Mouse (Mus musculus) olfactory bulb, adult 2 months (tissue): Measurements from ENCODE around the gene Cyfip1. TPM values are rescaled to one million over a fixed set of nuclear protein-coding genes. Genes with fewer than 3 reads are reported as not detected.

ENCODE experiments used
- H3K27ac ChIP-seq: fragments of 200-500 bp; 2 replicates; pipeline ENCODE4 v1.5.1; 2012; ENCODE audit warnings: low read depth, low read length; ENCODE audit not compliant: insufficient read depth
- H3K4me1 ChIP-seq: fragments of 200-500 bp; 2 replicates; pipeline ENCODE4 v1.6.1; 2012; ENCODE audit warnings: low read length; ENCODE audit not compliant: control insufficient read depth, insufficient read depth
- H3K4me3 ChIP-seq: fragments of 200-500 bp; 2 replicates; pipeline ENCODE4 v1.5.1; 2012; ENCODE audit warnings: mild to moderate bottlenecking, low read depth, low read length, moderate library complexity; ENCODE audit not compliant: insufficient read depth
- CTCF ChIP-seq: fragments of 200-500 bp; IDR thresholded peaks from 2 replicates; pipeline ENCODE4 v1.5.1; 2012; ENCODE audit warnings: low read depth, mild to moderate bottlenecking, low read length, moderate library complexity; ENCODE audit not compliant: insufficient read depth
- POLR2A ChIP-seq: fragments of 200-500 bp; IDR thresholded peaks from 2 replicates; pipeline ENCODE4 v1.6.1; 2012; ENCODE audit warnings: mild to moderate bottlenecking, low read depth, low read length, moderate library complexity; ENCODE audit not compliant: insufficient read depth
- WGBS: fragments of 180-500 bp; shearing (Covaris S2); methylation state at CpG from one replicate; pipeline ENCODE4 v1.1.7; 2018; 5-methylcytosine and 5-hydroxymethylcytosine counted together
- polyA plus RNA-seq: library from polyadenylated mRNA; stranded (reverse); fragments of >200 nt; gene quantifications from 2 replicates; pipeline ENCODE4 v1.2.4, GENCODE M21; 2012; ENCODE audit warnings: low replicate concordance; ENCODE audit not compliant: missing spikeins, insufficient read depth, insufficient read length

Gene Cyfip1
- polyA plus RNA-seq, 1 experiment: not detected

DNA sequence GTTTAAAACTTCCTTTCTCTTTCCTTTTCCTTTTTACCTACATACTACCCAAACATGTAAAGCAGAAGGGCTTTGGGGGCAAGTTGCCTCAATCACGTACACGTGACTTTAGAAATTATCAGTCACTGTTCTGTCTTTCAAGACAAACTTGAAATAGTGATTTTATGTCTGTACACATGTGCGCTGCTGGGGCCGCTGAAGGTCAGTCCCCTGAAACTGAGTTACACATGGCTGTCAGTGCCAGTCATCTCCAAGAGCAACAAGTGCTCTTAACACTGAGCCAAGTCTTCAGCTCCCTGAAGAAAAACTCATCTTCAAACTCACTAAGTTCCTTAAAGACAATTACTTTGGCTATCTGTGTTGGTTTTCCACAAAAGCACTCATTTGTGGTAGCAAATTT is 116.4 kb downstream of the Cyfip1 start:
- Histone ChIP-seq H3K27ac (no peak overlapping the region), H3K4me3 (no peak overlapping the region), H3K4me1 (peaks cover 2% of the 10 kb centered on the region; the same call in 1 of the 2 replicates)
- TF ChIP-seq CTCF (no peak), POLR2A (no peak)
- WGBS: 98% methylated on average over 4 of the region's 4 CpGs

DNA sequence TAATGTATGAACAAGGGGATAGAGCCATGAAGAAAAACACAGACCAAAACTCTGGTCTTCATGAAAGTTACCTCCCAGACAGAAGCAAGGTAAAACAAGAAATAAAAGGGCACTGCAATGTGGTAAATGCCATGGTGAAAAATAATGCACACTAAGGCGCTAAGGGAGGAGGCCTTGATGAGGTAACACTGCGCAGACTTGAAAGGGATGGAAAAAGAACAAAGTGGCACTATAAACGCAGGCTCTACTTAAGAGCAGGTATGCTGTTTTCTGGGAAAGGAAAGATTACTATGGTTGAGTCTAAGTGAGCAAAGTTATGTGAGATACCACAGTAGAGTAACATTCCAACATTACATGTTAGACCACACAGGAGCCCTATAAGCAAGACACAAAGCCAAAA is 118.3 kb downstream of the Cyfip1 start:
- 91% methylated on average over 3 of the region's 3 CpGs for WGBS
- H3K27ac ChIP-seq: no peak overlapping the region
- H3K4me1 ChIP-seq: peaks cover 2% of the 10 kb centered on the region; the same call in 1 of the 2 replicates
- TF ChIP-seq CTCF (no peak), POLR2A (no peak)
- H3K4me3 ChIP-seq: no peak overlapping the region

DNA sequence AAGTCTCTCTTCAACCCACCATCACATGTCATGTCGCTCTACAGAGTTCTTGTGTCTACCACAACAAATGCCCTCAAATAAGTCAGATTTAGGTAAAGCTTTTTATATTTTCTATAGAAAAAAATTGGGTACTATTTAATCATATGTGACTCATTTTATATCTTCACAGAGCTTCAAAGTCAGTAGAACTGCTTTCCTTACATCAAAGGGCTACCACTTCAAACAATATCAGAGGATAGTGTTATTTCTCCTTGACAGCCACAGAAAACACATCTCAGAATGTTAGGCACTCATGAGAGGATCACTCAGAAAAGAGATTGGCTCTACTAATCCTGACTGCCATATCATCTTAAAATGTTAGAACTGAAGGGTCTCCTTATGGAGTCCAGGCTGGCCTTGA is 119.0 kb downstream of the Cyfip1 start:
- peaks cover 2% of the 10 kb centered on the region; the same call in 1 of the 2 replicates for H3K4me1 ChIP-seq
- TF ChIP-seq CTCF: no peak
- TF ChIP-seq POLR2A: no peak
- 98% methylated on average over 1 of the region's 1 CpGs for WGBS
- no peak overlapping the region for H3K27ac ChIP-seq
- H3K4me3 ChIP-seq: no peak overlapping the region

DNA sequence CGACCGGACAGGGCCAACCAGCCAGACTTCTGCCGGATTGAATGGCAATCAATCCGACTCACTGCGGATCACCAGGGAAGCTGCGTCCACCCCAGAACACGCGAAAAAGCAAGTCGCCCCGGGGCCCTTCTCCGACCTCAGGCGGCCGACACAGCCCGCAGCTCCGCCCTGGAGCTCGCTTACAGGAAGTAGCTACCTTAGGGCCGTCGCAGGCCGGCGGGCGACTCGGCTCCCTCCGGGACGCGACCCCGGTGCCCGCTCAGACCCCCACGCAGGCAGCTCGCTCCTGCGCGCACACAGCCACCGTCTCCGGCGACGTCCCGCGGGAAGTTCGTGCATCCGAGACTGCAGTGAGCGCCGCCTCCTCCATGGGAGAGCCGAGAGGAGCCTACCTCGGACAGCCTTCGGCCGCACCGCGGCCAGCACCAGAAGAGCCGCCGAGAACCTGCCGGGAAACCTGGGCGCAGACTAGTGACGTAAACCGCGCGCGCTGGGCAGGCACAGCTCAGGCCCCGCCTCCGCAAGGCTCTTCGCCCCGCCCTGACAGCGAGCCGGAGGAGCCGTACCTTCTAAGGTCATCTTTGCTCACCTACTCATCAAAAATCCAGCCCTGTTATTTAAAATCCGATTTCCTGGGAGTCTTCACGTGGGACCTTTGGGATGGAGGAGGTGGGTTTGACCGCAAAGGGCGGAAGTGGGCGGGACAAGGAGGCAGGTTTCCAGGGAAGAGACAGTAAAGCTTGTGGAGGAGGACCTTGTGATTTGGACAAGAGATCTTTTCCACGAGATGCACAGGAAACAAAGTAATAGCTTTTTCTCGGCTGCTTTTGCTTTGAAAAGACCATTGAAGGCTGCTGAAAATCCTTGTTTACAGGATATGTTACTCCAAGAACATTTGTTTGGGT is 120.7 kb downstream of the Cyfip1 start, which contains the start of gene Nipa2:
TSS of gene Nipa2 (minus strand) at position 473 of the 905 bp plus-strand sequence.
- Histone ChIP-seq H3K4me3 (peak within 1 kb of the TSS; percentile 82), H3K4me1 (peaks cover 2% of the 10 kb centered on the region; the same call in 1 of the 2 replicates), H3K27ac (peak within 1 kb of the TSS; percentile 69)
- TF ChIP-seq POLR2A (peak; percentile 91), CTCF (no peak)
- under 1% methylated on average over 70 of the region's 70 CpGs for WGBS

DNA sequence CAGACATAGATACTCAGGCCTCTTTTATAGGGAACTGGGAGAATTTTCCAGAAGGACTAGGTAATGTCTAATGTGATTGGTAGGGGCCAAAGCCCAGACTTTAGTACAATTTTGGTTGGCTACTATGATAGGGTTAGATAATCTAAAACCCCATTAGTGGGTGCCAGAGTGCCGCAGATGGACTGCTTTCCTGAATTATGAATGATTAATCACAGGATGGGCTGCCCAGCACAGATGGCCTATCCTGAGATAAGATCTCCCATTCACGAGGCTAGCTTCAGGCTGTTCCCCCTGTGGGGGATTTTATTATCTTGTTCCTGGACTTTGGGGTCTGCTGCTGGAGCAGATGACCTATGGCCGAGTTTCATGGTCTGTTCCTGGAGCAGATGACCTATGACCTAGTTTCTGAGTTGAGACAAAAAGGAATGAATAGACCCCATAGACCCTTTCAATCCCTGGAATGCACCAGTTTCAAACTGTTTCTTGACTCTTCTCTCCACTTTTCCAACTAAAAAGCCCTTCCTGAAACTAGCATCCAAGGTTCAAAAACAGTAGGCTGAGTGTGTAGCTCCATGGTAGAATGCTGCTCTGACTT is 125.4 kb downstream of the Cyfip1 start:
- WGBS: 57% methylated on average over 3 of the region's 3 CpGs
- H3K27ac ChIP-seq: no peak overlapping the region
- TF ChIP-seq POLR2A (no peak), CTCF (no peak)
- no peak overlapping the region for H3K4me3 ChIP-seq
- H3K4me1 ChIP-seq: no peaks in the 10 kb centered on the region

DNA sequence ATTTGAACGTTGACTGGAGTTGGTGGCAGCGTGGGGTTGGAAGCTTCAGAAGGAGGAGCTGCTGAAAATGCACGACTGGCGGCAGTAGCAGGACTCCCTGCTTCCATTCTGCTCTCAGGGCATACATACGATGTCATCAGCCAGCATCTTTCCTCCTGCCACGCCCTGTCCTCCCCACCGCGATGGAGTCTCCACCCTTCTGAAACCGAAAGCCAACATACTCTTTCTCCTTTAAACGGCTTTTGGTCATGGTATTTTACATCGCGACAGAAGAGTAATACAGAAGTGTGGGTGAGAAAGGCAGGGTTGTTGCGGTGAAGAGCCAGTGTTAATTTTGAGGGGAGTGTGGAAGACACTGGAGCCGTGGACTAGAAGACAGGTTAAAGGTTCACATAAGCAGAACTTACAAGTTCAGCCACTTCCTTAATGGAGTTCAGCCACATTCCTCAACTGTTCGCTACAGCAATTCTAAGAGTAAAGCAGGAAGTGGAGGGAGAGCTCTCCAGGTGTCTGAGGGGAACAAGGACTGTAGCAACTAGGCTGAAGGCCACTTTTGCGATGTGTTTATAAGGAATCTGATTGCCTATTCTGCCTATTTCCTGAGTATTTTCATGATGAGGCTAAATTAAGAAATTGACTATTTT is 126.8 kb downstream of the Cyfip1 start:
- Histone ChIP-seq H3K4me1 (no peaks in the 10 kb centered on the region), H3K4me3 (peak overlapping the region; percentile 42), H3K27ac (no peak overlapping the region)
- 45% methylated on average over 16 of the region's 16 CpGs for WGBS
- TF ChIP-seq POLR2A (no peak), CTCF (no peak)

DNA sequence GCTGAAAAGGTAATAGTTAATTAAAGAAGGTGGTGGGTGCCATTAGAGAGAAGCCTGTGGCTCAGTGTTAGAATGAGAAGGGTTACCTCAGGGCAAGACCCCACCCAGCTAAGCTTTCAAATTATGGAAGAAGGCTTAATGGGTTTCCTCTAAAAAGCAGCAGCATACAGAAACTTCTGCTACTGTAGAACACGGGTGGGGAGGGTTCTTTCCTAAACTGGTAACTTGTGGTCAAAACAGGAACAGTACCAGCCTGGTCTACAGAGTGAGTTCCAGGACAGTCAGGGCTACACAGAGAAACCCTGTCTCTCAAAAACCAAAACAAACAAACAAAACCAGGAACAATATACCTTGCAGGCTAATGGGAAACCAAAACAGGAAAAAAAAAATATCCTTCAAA is 127.9 kb downstream of the Cyfip1 start:
- 75% methylated on average over 1 of the region's 1 CpGs for WGBS
- TF ChIP-seq CTCF: no peak
- no peak for TF ChIP-seq POLR2A
- Histone ChIP-seq H3K27ac (no peak overlapping the region), H3K4me3 (no peak overlapping the region), H3K4me1 (no peaks in the 10 kb centered on the region)

DNA sequence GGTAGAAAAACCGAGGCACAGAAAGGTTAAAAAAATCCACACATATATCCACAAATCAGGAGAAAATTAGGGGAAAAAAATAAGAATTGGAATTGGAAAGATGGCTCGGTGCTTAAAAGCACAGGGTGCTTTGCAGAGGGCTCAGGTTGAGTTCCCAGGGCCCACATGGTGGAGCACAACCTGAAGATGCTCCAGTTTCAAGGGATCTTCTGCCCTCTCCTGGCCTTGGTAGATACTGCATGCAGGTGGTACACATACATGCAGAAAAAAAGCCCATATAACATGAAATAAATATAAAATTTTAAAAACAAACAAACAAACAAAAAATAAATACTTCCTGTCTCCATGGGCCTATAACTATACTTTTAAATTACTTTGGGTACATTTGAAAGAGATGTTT is 132.9 kb downstream of the Cyfip1 start:
- H3K4me1 ChIP-seq: no peaks in the 10 kb centered on the region
- 95% methylated on average over 2 of the region's 2 CpGs for WGBS
- H3K27ac ChIP-seq: no peak overlapping the region
- no peak for TF ChIP-seq CTCF
- H3K4me3 ChIP-seq: no peak overlapping the region

DNA sequence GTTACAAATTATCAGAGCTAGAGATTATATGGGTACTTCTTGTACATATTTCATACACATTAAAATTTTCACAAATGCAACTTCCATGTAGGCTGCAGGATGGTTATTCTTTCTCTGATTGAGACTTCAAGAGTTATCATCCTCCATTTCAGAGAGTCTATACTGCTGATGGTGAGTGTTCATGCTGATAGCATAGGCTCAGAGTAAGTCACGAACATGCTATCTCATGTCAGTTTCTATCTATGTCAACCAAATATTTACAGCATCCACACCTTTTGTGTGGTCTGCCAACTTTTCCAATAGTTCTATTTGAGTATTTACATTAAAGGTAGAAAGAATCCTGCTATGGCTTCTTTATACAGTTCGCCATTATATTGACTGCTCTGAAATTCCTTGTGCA is 140.0 kb downstream of the Cyfip1 start:
- WGBS: 97% methylated on average over 2 of the region's 2 CpGs
- Histone ChIP-seq H3K4me3 (no peak overlapping the region), H3K4me1 (no peaks in the 10 kb centered on the region), H3K27ac (no peak overlapping the region)
- TF ChIP-seq CTCF: no peak
- TF ChIP-seq POLR2A: no peak

Other genes starting within 250 kb of the Cyfip1 start
- gene Siglech, start 73.6 kb upstream of the Cyfip1 start, polyA plus RNA-seq: not detected in 2 replicates
- gene Tubgcp5, start 47.6 kb upstream of the Cyfip1 start, polyA plus RNA-seq: not detected in 2 replicates
- gene Nipa2, start 120.7 kb downstream of the Cyfip1 start, polyA plus RNA-seq: not detected in 2 replicates
- gene Nipa1, start 178.2 kb downstream of the Cyfip1 start, polyA plus RNA-seq: 95.7 TPM in 1 of 2 replicates, not detected in the other
- gene Herc2, start 208.5 kb downstream of the Cyfip1 start, polyA plus RNA-seq: 28.0 and 109 TPM in 2 replicates